Mouse (Mus musculus) T-helper 1 cell (primary cell): ENCODE results near the gene Pygb.

ENCODE experiments used
- in situ Hi-C: fragments of 300-600 bp; cut with MboI, MseI; formaldehyde crosslinking; loops from one replicate; pipeline ENCODE4 v1.15.1; 2025; ENCODE audit warnings: high pct_unique_total_duplicates

Pygb gene

DNA sequence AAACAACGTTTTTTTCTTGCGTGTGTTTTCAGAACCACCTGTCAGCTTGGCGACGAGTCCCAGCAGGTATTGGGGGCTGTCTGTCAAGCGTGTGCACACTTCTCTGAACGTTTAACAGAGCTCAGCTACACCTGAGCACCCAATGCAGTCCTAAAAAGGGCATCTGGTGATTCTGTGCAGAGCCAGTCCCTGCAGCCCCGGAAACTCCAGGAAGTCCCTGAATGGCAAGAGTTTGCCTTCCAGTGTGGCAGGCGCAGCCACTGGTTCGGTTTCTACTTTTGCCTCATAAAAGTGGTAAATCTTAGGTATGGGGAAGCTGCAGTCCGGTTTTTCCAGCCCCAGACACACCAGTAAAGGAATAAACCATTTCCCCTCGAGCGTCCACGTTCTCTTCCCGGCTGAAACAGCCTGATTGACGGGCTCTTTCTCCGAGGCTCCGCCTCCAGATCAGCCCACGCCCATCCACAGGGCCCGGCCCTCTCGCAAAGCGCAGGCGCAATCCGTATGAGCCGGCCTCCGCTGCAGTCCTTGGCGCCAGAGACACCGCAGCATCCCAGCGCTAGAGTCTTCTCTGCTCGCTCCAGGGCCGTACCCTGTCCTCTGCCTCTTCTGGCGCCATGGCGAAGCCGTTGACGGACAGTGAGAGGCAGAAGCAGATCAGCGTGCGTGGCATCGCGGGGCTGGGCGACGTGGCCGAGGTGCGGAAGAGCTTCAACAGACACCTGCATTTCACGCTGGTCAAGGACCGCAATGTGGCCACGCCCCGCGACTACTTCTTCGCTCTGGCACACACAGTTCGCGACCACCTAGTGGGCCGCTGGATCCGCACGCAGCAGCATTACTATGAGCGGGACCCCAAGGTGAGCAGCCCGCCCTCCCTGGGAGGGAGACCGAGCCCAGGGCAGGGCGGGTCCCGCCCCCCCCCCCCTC is at the start of gene Pygb:
Gene Pygb, plus strand, starts transcription at position 485 of the 930 bp plus-strand sequence.
- in situ Hi-C loops, result no loop called here

DNA sequence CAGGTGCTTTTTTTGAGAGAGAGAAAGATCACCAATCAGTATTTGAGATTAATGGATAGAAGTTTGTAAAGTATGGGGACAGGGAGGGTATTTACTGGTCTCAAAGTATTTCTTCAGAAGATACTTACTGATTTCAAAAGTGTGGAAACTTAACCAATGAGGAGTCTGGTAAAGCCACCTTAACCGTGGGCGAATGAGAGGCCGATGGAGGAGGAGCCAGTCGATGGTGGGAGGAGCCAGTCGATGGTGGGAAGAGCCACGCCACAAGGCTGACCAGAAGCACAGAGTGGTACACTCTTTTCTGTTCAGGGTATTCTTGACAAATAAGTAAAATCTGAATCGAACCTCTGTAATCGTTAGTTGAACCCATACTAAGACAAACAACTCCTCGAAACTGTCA is 48.7 kb upstream of the Pygb start:
- in situ Hi-C loops, result no loop called here

DNA sequence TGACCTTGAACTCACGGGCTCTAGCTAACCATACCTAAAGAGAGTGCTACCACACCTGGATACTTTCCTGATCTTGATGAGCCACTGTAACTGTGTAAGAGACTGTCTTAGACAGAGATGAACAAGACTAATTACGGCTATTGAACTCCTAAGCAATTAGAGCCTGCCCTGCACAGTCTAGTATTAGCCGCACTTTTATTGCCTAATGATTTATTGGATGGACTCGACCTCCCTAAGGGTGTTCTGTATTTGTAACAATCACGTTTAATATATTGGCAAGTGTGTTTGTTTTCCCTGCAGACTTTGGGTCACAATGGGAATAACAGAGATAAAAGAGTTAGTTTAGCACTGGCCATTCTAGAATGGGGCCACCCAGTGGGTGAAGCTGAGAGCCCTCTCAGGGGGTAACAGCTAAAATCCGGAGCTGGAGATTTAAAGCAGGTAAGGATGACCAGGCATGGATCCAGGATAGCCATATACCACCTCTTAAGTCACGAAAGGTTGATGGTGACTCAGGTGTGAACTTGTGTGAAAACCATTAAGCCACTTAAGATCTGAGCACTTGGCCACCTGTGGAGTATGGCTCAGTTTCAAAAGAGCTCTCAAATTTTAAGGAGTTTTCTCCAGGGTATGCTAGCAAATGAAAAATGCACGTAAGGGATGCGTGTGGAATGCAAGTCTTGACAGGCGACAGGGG is 46.2 kb upstream of the Pygb start:
- in situ Hi-C loops, result loop anchor here (10.0 kb wide), 1 partner anchor 1225 kb away; no protein-coding TSS in a partner anchor

DNA sequence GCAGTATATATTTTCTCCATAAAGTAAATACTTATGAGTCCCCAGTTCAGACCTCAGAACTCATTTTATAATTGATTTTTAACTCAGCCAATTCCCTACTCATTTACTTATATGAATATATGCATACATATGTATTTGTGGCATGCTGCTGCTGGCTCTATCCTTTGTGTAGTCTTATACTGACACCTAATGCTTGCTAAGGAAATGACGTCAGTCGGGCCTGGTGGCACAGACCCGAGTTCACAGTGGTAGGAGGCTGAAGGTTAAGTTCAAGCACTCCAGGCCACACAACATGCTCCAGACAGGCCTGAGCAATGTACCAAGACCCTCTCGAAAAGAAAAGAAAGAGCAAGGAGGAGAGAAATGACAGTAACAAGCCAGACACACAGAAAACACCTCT is 45.1 kb upstream of the Pygb start:
- in situ Hi-C loops, result loop anchor here (10.0 kb wide), 1 partner anchor 1223 kb away; no protein-coding TSS in a partner anchor

DNA sequence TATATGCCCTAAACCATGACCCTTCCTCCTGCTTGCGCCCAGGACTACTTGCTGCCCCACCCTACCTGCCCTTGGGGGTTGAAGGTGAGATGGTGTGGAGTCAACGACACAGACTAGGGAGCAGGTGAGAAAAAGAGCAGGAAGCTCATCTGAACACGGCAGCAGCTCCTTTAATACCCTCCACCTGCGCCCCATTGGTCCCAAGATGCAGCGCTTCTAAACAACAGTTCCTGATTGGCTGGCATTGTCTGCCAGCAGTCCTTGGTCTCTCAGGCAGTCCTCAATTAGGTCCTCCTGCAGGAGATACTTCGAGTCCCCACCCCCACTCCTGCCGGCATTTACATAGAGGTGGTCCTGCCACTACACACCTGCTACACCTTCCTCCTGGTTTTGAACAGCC is 41.5 kb upstream of the Pygb start:
- in situ Hi-C loops, result loop anchor here (5.0 to 10.0 kb wide), 2 partner anchors 73 to 1220 kb away; no protein-coding TSS in a partner anchor

DNA sequence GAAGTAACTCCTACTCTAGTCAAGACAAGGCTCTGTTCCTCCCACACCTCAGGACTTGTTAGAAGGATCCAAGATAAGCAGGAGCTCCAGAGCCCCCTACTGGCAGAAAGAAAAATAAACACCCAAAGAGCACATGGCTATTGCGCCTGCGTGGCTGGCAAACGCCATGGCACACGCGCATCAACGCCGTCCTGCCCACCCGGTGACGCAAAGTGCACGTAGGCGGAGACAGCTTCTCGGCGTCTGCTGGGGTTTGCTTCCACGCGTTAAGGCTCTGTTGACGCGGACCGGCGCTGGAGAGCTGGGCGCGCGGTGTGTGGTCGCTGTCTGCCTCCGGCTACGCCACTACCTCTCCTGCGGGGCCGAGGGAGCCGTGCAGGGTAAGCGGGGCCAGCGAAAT is 37.7 kb upstream of the Pygb start, which contains the start of gene Entpd6:
Gene Entpd6, plus strand, starts transcription at position 189 of the 400 bp plus-strand sequence.
- in situ Hi-C loops, result loop anchor here (5.0 to 10.0 kb wide), 2 partner anchors 77 to 1216 kb away; no protein-coding TSS in a partner anchor

DNA sequence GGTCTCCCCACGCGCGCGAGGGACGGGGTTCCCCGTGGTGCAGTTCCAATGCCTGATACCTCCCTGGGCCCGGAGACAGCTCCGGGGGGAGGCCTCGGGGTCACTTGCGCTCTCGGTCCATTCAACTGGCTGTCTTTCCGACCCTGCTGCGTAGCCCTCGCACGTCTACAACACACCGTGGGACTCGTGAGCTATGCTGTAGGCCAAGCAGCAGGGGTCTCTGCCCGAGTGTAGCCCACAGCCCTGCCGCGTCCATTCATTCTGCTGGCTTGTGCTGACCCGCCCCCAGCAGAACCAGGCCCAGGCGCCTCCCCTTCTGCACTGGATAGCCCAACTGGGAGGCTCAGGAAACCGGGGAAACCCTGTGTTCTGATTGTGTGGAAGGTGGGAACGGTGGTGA is 37.3 kb upstream of the Pygb start:
- in situ Hi-C loops, result loop anchor here (5.0 to 10.0 kb wide), 2 partner anchors 77 to 1216 kb away; no protein-coding TSS in a partner anchor

DNA sequence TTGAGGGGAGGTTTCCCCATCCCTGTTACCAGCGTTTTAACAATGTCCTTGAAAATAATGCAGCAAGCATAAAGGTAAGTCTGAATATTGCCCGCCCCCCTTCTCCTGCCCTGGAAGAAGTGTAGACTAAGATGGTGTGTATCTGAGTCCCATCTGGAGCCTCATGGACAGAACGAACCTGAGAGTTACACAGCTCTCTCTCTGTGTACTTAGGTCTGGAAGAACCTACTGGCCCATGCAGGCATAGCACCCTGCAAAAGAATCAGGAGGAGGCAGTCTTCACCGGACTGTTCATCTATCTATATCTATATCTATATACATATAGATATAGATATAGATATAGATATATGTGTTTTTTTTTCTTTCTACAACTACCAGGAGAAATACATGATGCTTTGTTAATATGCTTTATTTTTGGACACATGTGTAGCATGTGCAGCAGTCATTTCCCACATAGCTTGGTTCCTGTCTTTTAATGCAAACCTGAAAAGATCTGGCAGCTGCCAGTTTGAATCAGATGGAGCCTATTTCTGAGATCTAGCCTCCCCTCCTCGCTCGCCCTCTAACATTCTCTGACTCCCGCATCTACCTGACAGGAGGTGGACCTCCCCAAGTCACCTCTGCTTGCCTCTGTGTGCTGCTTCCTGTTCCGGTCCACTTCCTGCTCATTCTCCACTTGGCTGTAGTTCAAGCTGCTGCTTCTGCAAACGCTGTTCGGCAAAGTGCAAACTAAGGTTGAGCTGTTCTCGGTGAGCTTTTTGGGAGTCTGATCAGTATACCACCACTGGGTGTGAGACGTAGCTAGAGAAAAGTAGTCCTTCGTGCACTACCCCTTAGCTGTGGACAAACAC is 36.2 kb upstream of the Pygb start:
- in situ Hi-C loops, result loop anchor here (5.0 kb wide), 2 partner anchors 287 to 438 kb away; partner anchors contain the start of genes Nanp and Ninl

DNA sequence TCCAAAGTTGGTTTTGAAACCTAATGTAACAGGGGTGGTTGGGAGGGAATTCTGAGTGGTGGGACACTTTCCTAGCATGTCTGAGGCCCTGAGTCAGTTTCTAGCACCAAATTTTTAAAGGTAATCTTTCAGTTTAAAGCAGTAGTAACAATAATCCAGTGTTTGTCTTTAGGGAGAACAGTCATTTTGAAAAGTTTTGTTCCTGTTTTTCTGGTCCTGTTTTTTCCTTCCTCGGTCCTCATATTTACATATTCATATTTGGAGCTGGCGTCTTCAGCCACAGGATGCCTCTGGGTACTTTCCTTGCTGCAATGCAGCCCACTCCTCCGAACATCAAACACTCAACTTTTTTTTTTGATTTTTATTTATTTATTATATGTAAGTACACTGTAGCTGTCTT is 31.5 kb upstream of the Pygb start:
- in situ Hi-C loops, result no loop called here

DNA sequence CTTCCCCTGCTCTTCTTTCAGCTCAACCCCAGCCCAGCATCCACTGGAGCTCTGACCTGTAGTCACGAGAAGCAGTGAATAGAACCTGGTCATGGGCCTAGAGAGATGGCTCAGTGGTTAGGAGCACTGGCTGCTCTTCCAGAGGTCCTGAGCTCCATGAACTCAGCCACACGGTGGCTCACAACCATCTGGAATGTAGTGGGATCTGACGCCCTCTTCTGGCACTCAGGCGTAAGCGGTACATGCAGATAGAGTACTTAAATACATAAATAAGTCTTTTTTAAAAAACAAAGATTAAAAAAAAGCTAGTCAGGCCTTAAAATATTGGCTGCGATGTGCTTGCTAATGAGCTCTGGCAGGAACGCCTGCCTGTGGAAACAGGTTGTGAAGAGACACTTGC is 25.1 kb upstream of the Pygb start:
- in situ Hi-C loops, result no loop called here

DNA sequence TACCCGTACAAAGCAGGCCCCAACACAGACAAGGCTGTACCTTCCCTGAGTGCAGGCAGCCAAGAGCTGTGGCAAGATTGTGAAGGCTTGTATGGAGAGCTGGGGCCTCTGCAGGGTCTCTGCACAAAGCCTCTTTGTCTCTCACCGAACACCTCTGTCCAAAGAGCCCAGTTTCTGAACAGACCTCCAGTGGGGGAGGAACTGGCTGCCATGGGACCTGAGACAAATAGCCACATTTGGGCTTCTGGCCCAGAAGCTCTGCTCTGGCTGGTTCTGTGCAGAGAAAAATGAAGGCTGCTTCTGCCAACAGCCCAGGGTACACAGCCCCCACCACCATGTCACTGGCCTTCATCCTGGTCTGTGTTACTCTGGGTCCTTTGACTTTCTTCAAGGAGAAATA is 20.9 kb upstream of the Pygb start:
- in situ Hi-C loops, result no loop called here

DNA sequence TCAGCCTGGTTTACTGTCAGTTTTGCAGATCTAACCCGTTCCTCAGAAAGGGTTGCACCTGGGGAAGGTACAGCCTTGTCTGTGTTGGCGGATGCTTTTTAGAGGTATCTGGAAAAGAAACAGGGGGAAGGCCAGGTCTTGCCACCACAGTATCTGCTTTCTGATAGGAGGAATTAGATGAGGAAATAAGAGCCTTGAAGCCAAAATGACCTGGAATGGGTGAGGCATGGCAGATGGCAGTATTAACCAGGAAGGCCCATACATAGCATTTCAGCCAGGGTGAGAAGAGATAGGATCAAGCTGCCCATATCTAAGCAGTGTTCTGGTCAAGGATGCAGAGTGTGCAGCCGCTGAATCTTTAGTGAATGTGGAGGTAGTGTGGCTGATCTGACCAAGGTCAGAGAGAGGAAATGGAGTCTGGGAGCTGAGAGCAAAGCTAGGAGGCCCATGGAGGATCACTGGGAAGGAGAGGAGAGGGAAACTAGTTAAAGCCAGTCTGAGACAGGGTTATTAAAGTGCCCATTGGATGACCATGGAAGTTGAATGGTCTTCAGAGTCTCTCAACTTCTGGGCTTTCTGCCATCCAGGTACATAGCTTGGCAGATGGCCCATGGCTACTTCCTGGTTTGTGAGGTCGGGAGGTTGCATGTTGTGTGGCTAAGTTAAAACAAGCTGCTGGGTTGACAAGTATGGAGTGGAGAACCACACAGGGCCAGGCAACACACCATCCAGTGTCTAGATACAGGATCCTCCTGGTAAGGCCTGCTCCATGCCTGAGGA is 20.3 kb upstream of the Pygb start:
- in situ Hi-C loops, result no loop called here

DNA sequence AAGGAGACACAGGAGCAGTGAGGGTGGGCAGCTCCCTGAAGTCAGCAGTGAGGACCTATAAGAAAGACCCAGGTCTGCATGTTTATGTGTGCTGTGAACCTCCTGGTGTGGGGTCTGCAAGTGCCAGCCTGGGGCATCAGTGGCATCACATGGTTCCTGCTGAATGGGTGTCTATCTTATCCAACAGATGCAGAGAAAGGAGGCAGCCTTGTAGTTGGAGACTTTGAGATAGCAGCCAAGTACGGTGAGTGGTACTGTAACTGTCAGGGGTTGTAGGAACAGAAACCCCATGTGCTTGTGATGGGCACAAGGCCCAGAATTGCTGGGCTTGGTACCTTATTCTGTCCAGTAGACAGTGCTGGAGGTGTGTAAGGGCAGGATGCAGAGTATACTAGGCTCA is 17.9 kb upstream of the Pygb start:
- in situ Hi-C loops, result no loop called here

DNA sequence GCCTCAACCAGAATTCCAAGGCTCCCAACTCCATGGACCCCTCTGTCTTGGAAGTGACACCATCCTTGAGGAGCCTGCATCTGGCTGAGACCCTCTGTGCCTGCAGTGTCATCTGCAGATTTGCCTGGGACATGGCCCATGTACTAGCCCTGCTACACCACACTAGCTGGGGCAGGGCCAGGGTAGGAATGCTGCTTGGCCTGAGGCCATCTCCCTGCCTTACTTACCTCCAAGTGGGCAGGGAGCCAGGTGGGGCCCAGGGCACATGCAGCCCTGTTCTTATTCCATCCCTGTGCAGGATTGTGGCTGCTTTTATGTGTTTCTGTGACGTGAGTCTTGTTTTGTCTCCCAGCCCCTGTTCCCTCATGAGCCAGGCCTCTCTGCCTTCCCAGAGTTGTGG is 15.8 kb upstream of the Pygb start:
- in situ Hi-C loops, result no loop called here

DNA sequence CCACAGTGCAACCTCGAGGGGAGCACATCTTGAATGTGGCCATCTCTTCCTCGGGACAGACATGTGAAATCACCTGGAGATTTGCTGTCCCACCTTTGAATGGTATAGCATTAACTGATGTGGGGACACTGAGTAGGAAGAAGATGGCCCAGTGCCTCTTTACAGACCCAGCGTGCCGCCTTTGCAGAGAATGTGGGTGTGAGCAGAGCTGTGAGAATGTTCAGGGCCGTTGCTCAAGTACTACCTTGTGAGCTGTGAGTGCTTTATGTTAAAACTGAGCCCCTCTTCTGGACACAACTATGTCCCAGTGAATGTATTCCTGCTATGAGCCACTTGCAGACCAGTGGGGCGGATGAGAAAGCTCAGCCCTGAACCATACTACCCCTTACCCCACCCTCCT is 15.4 kb upstream of the Pygb start:
- in situ Hi-C loops, result no loop called here

DNA sequence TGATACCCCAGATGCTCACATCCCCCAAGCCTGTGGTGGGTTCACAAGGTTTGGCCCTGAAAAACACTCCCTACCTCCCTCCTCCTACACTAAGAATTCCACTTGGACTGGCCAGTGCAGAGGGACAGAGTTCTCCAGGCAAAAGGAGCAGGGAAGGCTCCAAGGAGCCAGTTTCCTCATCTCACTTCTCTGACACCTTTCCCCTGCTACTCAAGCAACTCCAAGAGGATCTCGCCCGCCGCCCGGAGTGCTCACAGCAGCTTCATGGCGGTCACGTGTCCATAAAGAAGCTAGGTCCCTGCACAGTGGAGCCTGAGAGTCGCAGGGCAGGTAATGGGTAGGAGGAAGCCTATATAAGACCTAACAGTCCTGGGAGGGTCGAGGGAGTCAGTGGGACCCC is 14.5 kb upstream of the Pygb start:
- in situ Hi-C loops, result no loop called here

DNA sequence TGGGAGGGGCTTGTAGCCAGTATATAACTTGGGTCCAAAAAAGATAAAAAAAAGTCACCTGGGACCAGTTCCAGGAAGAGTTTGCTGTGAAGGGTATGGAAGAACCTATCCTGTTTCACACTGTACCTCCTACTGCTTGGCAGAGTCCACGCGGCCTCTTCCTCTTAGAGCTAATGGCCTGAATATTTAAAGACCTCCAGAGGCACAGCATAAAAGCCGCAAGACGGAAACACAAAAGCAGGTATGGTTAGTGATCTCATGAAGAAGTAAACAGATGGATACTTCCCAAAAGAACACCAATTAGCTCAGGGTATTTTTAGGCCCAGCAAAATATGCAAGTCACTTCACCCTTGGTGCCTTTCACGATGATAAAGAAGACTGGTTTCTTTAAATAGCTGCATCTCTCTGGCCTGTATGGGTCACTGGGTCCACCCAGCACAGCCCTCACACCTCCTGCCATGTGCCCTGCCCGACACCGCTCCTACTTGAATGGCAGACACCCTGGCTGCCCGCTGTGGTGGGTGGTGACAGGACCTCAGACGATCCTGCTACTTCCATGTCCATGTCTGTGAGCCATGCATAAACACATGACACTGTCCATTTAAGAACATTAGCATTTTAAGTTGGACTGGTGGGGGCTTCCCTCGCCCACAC is 13.9 kb upstream of the Pygb start:
- in situ Hi-C loops, result no loop called here

DNA sequence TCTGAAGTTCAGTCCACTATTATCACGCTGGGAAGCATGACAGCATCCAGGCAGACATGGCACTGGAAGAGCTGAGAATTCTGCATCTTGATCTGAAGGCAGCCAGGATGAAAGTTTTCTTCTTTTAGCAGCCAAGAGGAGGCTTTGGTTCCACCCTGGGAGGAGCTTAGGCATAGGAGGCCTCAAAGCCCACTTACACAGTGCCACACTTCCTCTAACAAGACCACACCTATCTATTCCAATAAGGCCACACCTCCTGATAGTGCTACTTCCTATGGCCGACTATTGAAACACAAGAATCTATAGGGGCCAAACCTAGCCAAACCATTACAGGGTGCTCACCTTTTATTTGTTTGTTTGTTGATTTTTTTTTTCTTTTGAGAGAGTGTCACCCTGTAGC is 3.7 kb upstream of the Pygb start:
- in situ Hi-C loops, result no loop called here

DNA sequence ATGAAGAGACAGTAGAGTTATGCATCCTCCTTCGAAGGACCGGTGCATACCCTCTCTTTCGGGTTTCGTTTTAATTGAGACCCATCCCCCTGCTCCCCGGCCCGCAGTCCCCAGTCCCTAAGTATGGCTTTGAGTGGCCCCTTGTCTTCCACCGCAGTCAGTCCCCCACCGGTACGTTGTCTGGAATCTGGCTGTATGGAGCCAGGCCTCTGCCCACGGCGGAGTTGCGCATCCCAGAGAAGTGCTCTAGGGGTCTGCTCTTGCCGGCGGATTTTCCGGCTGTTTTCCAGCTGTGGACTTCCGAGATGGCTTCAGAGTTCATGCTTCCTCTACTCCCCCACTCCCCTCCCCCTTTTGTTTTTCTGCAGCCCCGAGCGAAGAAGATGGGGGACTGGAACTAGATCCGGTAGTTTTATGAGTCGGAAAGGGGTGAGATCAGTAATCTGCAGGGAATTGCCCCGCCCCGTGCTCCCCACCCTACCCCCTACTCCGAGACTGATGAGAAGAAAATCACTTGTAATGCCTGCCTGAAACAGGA is 768 bp downstream of the Pygb start:
- in situ Hi-C loops, result no loop called here
